Mouse (Mus musculus) heart, adult 2 months (tissue): ENCODE results near the gene Oit3. TPM values are rescaled to one million over a fixed set of nuclear protein-coding genes. Genes with fewer than 3 reads are reported as not detected.

ENCODE experiments used
- DNase-seq, 2 experiments: peaks; one replicate each; pipeline ENCODE4 v3.0.0; 2021
- H3K27ac ChIP-seq: fragments of 200-600 bp; 2 replicates; pipeline ENCODE4 v1.8.1; 2022
- H3K27me3 ChIP-seq: fragments of 200-500 bp; 2 replicates; pipeline ENCODE4 v1.6.1; 2012; ENCODE audit warnings: mild to moderate bottlenecking, low read length, inconsistent platforms, mixed read lengths; ENCODE audit not compliant: control insufficient read depth, insufficient read depth
- H3K36me3 ChIP-seq: fragments of 200-500 bp; 2 replicates; pipeline ENCODE4 v1.6.1; 2012; ENCODE audit warnings: low read length, inconsistent platforms; ENCODE audit not compliant: control insufficient read depth, insufficient read depth
- H3K4me1 ChIP-seq: fragments of 200-500 bp; 2 replicates; pipeline ENCODE4 v1.6.1; 2011; ENCODE audit warnings: low read length; ENCODE audit not compliant: control insufficient read depth, insufficient read depth
- H3K4me3 ChIP-seq: fragments of 200-600 bp; 2 replicates; pipeline ENCODE4 v1.8.1; 2022
- H3K79me2 ChIP-seq: fragments of 200-500 bp; replicated peaks from 2 replicates; pipeline ENCODE4 v1.6.1; 2012; ENCODE audit warnings: mild to moderate bottlenecking, inconsistent platforms, low read length, moderate library complexity, mixed read lengths; ENCODE audit not compliant: control insufficient read depth, insufficient read depth
- H3K9ac ChIP-seq: fragments of 200-500 bp; 2 replicates; pipeline ENCODE4 v1.6.1; 2012; ENCODE audit warnings: low read depth, mild to moderate bottlenecking, control low read depth, inconsistent platforms, low read length, mixed read lengths
- CTCF ChIP-seq: fragments of 200-600 bp; IDR thresholded peaks from 2 replicates; pipeline ENCODE4 v1.8.1; 2022; ENCODE audit warnings: antibody characterized with exemption, mild to moderate bottlenecking, moderate library complexity
- EP300 ChIP-seq: fragments of 200-500 bp; IDR thresholded peaks from 2 replicates; pipeline ENCODE4 v1.6.1; 2011; ENCODE audit warnings: low read depth, low read length, control low read depth; ENCODE audit not compliant: insufficient read depth
- POLR2A ChIP-seq: fragments of 200-500 bp; IDR thresholded peaks from 2 replicates; pipeline ENCODE4 v1.6.1; 2011; ENCODE audit warnings: mild to moderate bottlenecking, low read depth, low read length, control low read depth; ENCODE audit not compliant: insufficient read depth
- WGBS: fragments of 180-500 bp; shearing (Covaris S2); methylation state at CpG from one replicate; pipeline ENCODE4 v1.1.7; 2018; 5-methylcytosine and 5-hydroxymethylcytosine counted together
- intact Hi-C: fragments of 180-260 bp; cut with DNase I; formaldehyde crosslinking; loops from one replicate; pipeline ENCODE4 v1.15.1; 2025
- polyA plus RNA-seq: library from polyadenylated mRNA; depleted of rRNA; stranded (reverse); fragments of >200 nt; gene quantifications from 2 replicates; pipeline ENCODE4 v1.2.3, GENCODE M21; 2012
- total RNA-seq, 2 experiments: library from RNA; stranded (reverse); gene quantifications; 2 replicates each; pipeline ENCODE4 v1.2.3; 2021

The Oit3 gene
- total and polyA plus RNA-seq, 3 experiments, result 0.55 TPM; not detected in 2

- Histone ChIP-seq H3K27ac (no peak overlapping the region), H3K36me3 (peaks cover 7% of the 10 kb centered on the region), H3K4me1 (peaks cover 17% of the 10 kb centered on the region), H3K79me2 (no peaks in the 10 kb centered on the region), H3K27me3 (no peaks in the 10 kb centered on the region), H3K4me3 (no peak overlapping the region), H3K9ac (no peak overlapping the region)
- intact Hi-C loops, result loop anchor here (5.0 kb wide), 1 partner anchor 174 kb away; the partner anchor contains the start of genes Gm10322 and Mcu
- no peak for DNase-seq
- WGBS, result 7% methylated on average over 7 of the region's 7 CpGs
- TF ChIP-seq CTCF (no peak), POLR2A (no peak), EP300 (no peak)
Measured at GRCm38 (mm10) chr10:59443212-59443611, 1.6 kb upstream of the Oit3 start.

GRCm38 (mm10) chr10:59440177-59440576, 1.4 kb downstream of the Oit3 start:
- TF ChIP-seq EP300 (no peak), CTCF (no peak), POLR2A (no peak)
- peak overlapping the region; percentile 32 for H3K27ac ChIP-seq
- WGBS, result 33% methylated on average over 6 of the region's 6 CpGs

GRCm38 (mm10) chr10:59439508-59439931, 2.1 kb downstream of the Oit3 start:
- 5% methylated on average over 5 of the region's 5 CpGs for WGBS
- peak; percentile 58 to 69 for DNase-seq
- Histone ChIP-seq H3K4me3 (no peak overlapping the region), H3K27me3 (no peaks in the 10 kb centered on the region), H3K4me1 (peaks cover 17% of the 10 kb centered on the region), H3K9ac (no peak overlapping the region), H3K79me2 (no peaks in the 10 kb centered on the region), H3K27ac (peak overlapping the region; percentile 32), H3K36me3 (peaks cover 5% of the 10 kb centered on the region)
- no peak for TF ChIP-seq POLR2A
- peak; percentile 44; the same call in 1 of the 2 replicates for TF ChIP-seq EP300
- TF ChIP-seq CTCF, result no peak
- intact Hi-C loops, result no loop called here

More at GRCm38 (mm10) chr10:59440177-59440576, 1.4 kb downstream of the Oit3 start:
- Histone ChIP-seq H3K79me2 (no peaks in the 10 kb centered on the region), H3K4me3 (no peak overlapping the region), H3K36me3 (peaks cover 5% of the 10 kb centered on the region), H3K4me1 (peaks cover 17% of the 10 kb centered on the region), H3K27me3 (no peaks in the 10 kb centered on the region), H3K9ac (no peak overlapping the region)
- intact Hi-C loops, result loop anchor here (5.0 kb wide), 1 partner anchor 177 kb away; the partner anchor contains the start of genes Gm10322 and Mcu
- DNase-seq, result no peak

GRCm38 (mm10) chr10:59438651-59439050, 2.9 kb downstream of the Oit3 start:
- DNase-seq, result no peak
- Histone ChIP-seq H3K36me3 (peaks cover 5% of the 10 kb centered on the region), H3K27ac (no peak overlapping the region), H3K4me1 (peaks cover 17% of the 10 kb centered on the region), H3K9ac (no peak overlapping the region), H3K4me3 (no peak overlapping the region), H3K27me3 (no peaks in the 10 kb centered on the region), H3K79me2 (no peaks in the 10 kb centered on the region)
- WGBS, result 95% methylated on average over 12 of the region's 12 CpGs
- intact Hi-C loops, result no loop called here
- TF ChIP-seq CTCF (no peak), EP300 (no peak), POLR2A (no peak)

- H3K27me3 ChIP-seq, result no peaks in the 10 kb centered on the region
- H3K4me3 ChIP-seq, result no peak overlapping the region
- intact Hi-C loops, result no loop called here
- peaks cover 5% of the 10 kb centered on the region for H3K36me3 ChIP-seq
- H3K27ac ChIP-seq, result no peak overlapping the region
- H3K4me1 ChIP-seq, result peaks cover 13% of the 10 kb centered on the region
- TF ChIP-seq POLR2A (no peak), CTCF (no peak), EP300 (no peak)
- WGBS, result 95% methylated on average over 18 of the region's 18 CpGs
- no peak overlapping the region for H3K9ac ChIP-seq
- DNase-seq, result no peak
- no peaks in the 10 kb centered on the region for H3K79me2 ChIP-seq
Measured at GRCm38 (mm10) chr10:59435746-59436145, 5.8 kb downstream of the Oit3 start.

GRCm38 (mm10) chr10:59430701-59431218, 10.8 kb downstream of the Oit3 start:
- WGBS, result 15% methylated on average over 6 of the region's 6 CpGs
- H3K79me2 ChIP-seq, result no peaks in the 10 kb centered on the region
- no peaks in the 10 kb centered on the region for H3K36me3 ChIP-seq
- intact Hi-C loops, result no loop called here
- no peak overlapping the region for H3K27ac ChIP-seq
- H3K4me1 ChIP-seq, result peaks cover 2% of the 10 kb centered on the region
- no peak for TF ChIP-seq CTCF
- TF ChIP-seq EP300, result no peak
- no peak for TF ChIP-seq POLR2A
- no peak for DNase-seq
- no peak overlapping the region for H3K4me3 ChIP-seq
- H3K9ac ChIP-seq, result no peak overlapping the region
- no peaks in the 10 kb centered on the region for H3K27me3 ChIP-seq
